Comparison of ENCODE assay signal across 26 mouse cellular contexts in genomic region chr11:68435601-68436000, GRCm38 (mm10). TPM values are rescaled to one million over a fixed set of nuclear protein-coding genes. Genes with fewer than 3 reads are reported as not detected.
"Had no signal": no experiment of that assay in that cellular context is flagged by ENCODE, and none has a peak within 500 bp of the region (broad histone marks: within the 10 kb centered on the region; RNA-seq: fewer than 3 reads in every experiment).

No protein-coding gene starts in this region.

- H3K27ac ChIP-seq: layer of hippocampus, adult 2 months; limb, embryonic 10.5 days; limb, embryonic 13.5 days; liver, embryonic 13.5 days; midbrain, embryonic 10.5 days; midbrain, embryonic 13.5 days; neural tube, embryonic 12.5 days; neural tube, embryonic 15.5 days; stomach, postnatal 0 days had no signal

- DNase-seq: kidney, adult 18-20 months; kidney, adult 9 months; kidney, postnatal 25 days; layer of hippocampus, adult 9-11 months; liver; liver, embryonic 13.5 days; lung, embryonic 14.5 days; right cerebral cortex, adult 18-20 months; right cerebral cortex, postnatal 14 days; right cerebral cortex, postnatal 4 days; spleen, adult 18-20 months; thymus, adult 2 months; thymus, postnatal 36 days had no signal

- H3K4me3 ChIP-seq: layer of hippocampus, adult 2 months; limb, embryonic 10.5 days; limb, embryonic 13.5 days; liver, embryonic 13.5 days; megakaryocyte, embryonic 14.5 days; midbrain, embryonic 10.5 days; midbrain, embryonic 13.5 days; myocyte; neural tube, embryonic 12.5 days; neural tube, embryonic 15.5 days had no signal

- H3K9ac ChIP-seq: limb, embryonic 13.5 days; liver, embryonic 13.5 days; lung, embryonic 14.5 days; midbrain, embryonic 13.5 days; neural tube, embryonic 12.5 days; neural tube, embryonic 15.5 days had no signal

- H3K4me2 ChIP-seq: limb, embryonic 13.5 days; liver, embryonic 13.5 days; lung, embryonic 14.5 days; midbrain, embryonic 13.5 days; neural tube, embryonic 12.5 days; neural tube, embryonic 15.5 days had no signal

- H3K9me3 ChIP-seq: limb, embryonic 10.5 days; limb, embryonic 13.5 days; liver, embryonic 13.5 days; megakaryocyte, embryonic 14.5 days; midbrain, embryonic 10.5 days; midbrain, embryonic 13.5 days; neural tube, embryonic 12.5 days; neural tube, embryonic 15.5 days had no signal

- H3K36me3 ChIP-seq: limb, embryonic 10.5 days; limb, embryonic 13.5 days; liver, embryonic 13.5 days; midbrain, embryonic 10.5 days; midbrain, embryonic 13.5 days; neural tube, embryonic 12.5 days; neural tube, embryonic 15.5 days had no signal

- ATAC-seq: lung, postnatal 0 days; midbrain, embryonic 13.5 days; midbrain, embryonic 16.5 days had no signal

RNA-seq across cellular contexts. Expression of gene Ntn1, which starts 35.0 kb away (rescaled TPM):
- total RNA-seq: monocyte, adult 5-6 weeks had no signal
